Mouse (Mus musculus): Measurements from ENCODE around the gene Lmbr1l. TPM values are rescaled to one million over a fixed set of nuclear protein-coding genes. Genes with fewer than 3 reads are reported as not detected.

The Lmbr1l gene
- polyA plus RNA-seq, 1 experiment: 25.7 TPM

DNA sequence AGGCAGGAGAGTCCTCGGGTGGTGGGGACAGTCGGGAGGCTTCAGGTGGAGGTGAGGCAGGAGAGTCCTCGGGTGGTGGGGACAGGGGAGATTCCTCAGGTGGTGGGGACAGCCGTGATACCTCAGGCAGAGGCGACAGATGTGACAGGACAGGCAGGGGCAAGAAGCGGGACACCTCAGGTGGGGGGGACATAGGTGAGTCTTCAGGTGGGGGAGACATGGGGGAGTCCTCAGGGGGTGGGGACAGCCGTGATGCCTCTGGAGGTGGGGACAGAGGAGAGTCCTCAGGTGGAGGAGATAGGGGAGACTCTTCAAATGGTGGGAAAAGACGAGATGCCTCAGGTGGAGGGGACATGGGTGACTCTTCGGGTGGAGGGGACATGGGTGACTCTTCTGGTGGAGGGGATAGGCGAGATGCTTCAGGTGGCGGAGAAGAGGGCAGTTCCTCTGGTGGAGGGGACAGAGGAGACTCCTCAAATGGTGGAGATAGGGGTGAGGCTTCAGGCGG, 54.5 kb downstream of the Lmbr1l start:
- Histone ChIP-seq H3K4me1 (ENCODE audit: control insufficient read depth, insufficient read depth, low read length) (peaks cover 6% of the 10 kb centered on the region), H3K27ac (ENCODE audit: insufficient read depth, low read depth, low read length) (no peak overlapping the region), H3K4me3 (ENCODE audit: insufficient read depth, low read length) (no peak overlapping the region)
- no peak for TF ChIP-seq CTCF (IDR thresholded peaks at IDR 0.05; ENCODE audit: low read depth, low read length)
- TF ChIP-seq POLR2A (IDR thresholded peaks at IDR 0.05; ENCODE audit: borderline replicate concordance, low read depth, low read length): no peak

- Histone ChIP-seq H3K4me3 (ENCODE audit: insufficient read depth, low read length) (no peak overlapping the region), H3K4me1 (ENCODE audit: control insufficient read depth, insufficient read depth, low read length) (no peaks in the 10 kb centered on the region), H3K27ac (ENCODE audit: insufficient read depth, low read depth, low read length) (no peak overlapping the region)
- TF ChIP-seq CTCF (IDR thresholded peaks at IDR 0.05; ENCODE audit: low read depth, low read length) (no peak), POLR2A (IDR thresholded peaks at IDR 0.05; ENCODE audit: borderline replicate concordance, low read depth, low read length) (no peak)
Measured at GRCm38 (mm10) chr15:98861701-98862410, 56.2 kb downstream of the Lmbr1l start.

- Histone ChIP-seq H3K4me3 (ENCODE audit: insufficient read depth, low read length) (no peak overlapping the region), H3K4me1 (ENCODE audit: control insufficient read depth, insufficient read depth, low read length) (no peaks in the 10 kb centered on the region), H3K27ac (ENCODE audit: insufficient read depth, low read depth, low read length) (no peak overlapping the region)
- TF ChIP-seq POLR2A (IDR thresholded peaks at IDR 0.05; ENCODE audit: borderline replicate concordance, low read depth, low read length) (no peak), CTCF (IDR thresholded peaks at IDR 0.05; ENCODE audit: low read depth, low read length) (no peak)
Measured at GRCm38 (mm10) chr15:98860921-98861320, 57.1 kb downstream of the Lmbr1l start.

DNA sequence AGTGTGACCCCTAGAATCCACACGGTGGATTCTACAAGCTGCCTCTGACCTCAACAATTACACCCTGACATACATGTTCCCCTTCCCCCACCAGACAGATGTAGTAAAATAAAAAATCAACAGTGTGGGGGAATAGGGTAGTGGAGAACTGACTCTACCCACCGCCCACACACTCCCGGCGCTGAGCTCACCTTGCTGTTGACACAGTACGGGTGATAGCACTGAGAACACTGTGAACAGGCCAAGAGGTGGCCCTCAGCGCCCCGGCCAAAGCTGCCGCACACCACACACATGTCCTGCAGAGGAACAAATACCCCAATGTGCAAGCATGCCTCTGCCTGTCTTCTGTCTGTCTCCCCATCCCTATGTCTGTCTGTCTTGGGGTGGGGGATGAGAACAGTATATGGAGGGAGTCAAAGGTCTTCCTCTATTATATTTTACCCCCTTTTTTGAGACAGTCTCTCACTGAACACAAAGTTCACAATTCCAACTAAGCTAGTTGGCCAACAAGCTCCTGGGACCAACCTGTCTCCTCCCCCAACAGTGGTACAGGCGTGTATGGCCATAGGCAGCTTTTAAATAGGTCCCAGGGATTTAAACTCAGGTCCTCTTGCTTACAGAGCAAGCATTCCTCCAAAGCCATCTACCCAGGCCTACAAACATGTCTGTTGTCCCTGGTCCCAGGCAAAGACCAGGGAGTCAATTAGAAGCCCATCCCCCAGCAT, 58.5 kb downstream of the Lmbr1l start:
- Histone ChIP-seq H3K27ac (ENCODE audit: insufficient read depth, low read depth, low read length) (no peak overlapping the region), H3K4me1 (ENCODE audit: control insufficient read depth, insufficient read depth, low read length) (no peaks in the 10 kb centered on the region), H3K4me3 (ENCODE audit: insufficient read depth, low read length) (no peak overlapping the region)
- TF ChIP-seq CTCF (IDR thresholded peaks at IDR 0.05; ENCODE audit: low read depth, low read length): no peak
- TF ChIP-seq POLR2A (IDR thresholded peaks at IDR 0.05; ENCODE audit: borderline replicate concordance, low read depth, low read length): no peak

DNA sequence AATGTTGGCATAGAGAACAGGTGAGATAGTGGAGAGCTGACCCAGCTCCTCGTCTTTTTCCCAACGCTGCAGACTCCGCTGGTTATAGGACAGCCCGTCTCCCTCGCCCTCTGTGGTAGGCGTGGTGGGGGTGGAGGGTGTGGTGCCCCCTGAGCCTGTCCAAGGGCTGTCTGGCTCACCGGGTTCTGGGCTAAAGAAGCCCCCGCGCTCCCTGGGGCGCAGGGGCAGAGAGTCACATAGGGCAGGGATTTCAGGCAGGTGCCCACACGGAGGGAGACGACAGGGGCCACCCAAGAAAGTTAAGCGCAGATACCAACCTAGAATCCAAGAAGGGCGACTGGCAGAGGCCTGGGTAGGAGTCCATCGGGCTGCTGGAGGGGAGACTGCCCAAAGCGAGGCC, 63.8 kb downstream of the Lmbr1l start:
- Histone ChIP-seq H3K4me1 (ENCODE audit: control insufficient read depth, insufficient read depth, low read length) (no peaks in the 10 kb centered on the region), H3K27ac (ENCODE audit: insufficient read depth, low read depth, low read length) (no peak overlapping the region), H3K4me3 (ENCODE audit: insufficient read depth, low read length) (no peak overlapping the region)
- TF ChIP-seq POLR2A (IDR thresholded peaks at IDR 0.05; ENCODE audit: borderline replicate concordance, low read depth, low read length) (no peak), CTCF (IDR thresholded peaks at IDR 0.05; ENCODE audit: low read depth, low read length) (no peak)

Other genes starting within 250 kb of the Lmbr1l start
- 1.1 TPM in 2 replicates for gene Rnd1, start 240.8 kb downstream of the Lmbr1l start, polyA plus RNA-seq (2012; ENCODE audit: insufficient read depth, insufficient read length, missing spikeins)
- gene Ccdc65, start 210.0 kb downstream of the Lmbr1l start, polyA plus RNA-seq (2012; ENCODE audit: insufficient read depth, insufficient read length, missing spikeins): not detected in 2 replicates
- gene Fkbp11, start 190.0 kb downstream of the Lmbr1l start, polyA plus RNA-seq (2012; ENCODE audit: insufficient read depth, insufficient read length, missing spikeins): 0.93 TPM in 1 of 2 replicates, not detected in the other
- gene Arf3, start 155.0 kb downstream of the Lmbr1l start, polyA plus RNA-seq (2012; ENCODE audit: insufficient read depth, insufficient read length, missing spikeins): 93.8 and 103 TPM in 2 replicates
- not detected in 2 replicates for gene Wnt10b, start 140.1 kb downstream of the Lmbr1l start, polyA plus RNA-seq (2012; ENCODE audit: insufficient read depth, insufficient read length, missing spikeins)
- gene Wnt1, start 128.4 kb downstream of the Lmbr1l start, polyA plus RNA-seq (2012; ENCODE audit: insufficient read depth, insufficient read length, missing spikeins): not detected in 2 replicates
- not detected in 2 replicates for gene Ddn, start 108.7 kb downstream of the Lmbr1l start, polyA plus RNA-seq (2012; ENCODE audit: insufficient read depth, insufficient read length, missing spikeins)
- gene Prkag1, start 86.7 kb downstream of the Lmbr1l start, polyA plus RNA-seq (2012; ENCODE audit: insufficient read depth, insufficient read length, missing spikeins): 82.3 and 86.6 TPM in 2 replicates
- 69.1 and 75.3 TPM in 2 replicates for gene Kmt2d, start 47.0 kb downstream of the Lmbr1l start, polyA plus RNA-seq (2012; ENCODE audit: insufficient read depth, insufficient read length, missing spikeins)
- gene Rhebl1, start 23.7 kb downstream of the Lmbr1l start, polyA plus RNA-seq (2012; ENCODE audit: insufficient read depth, insufficient read length, missing spikeins): 9.8 and 11.8 TPM in 2 replicates
- not detected in 2 replicates for gene Dhh, start 19.7 kb downstream of the Lmbr1l start, polyA plus RNA-seq (2012; ENCODE audit: insufficient read depth, insufficient read length, missing spikeins)
- 872 and 1,013 TPM in 2 replicates for gene Tuba1b, start 16.3 kb upstream of the Lmbr1l start, polyA plus RNA-seq (2012; ENCODE audit: insufficient read depth, insufficient read length, missing spikeins)
- gene Gm49450, start 35.3 kb upstream of the Lmbr1l start, polyA plus RNA-seq (2012; ENCODE audit: insufficient read depth, insufficient read length, missing spikeins): not detected in 2 replicates
- 36.4 and 43.3 TPM in 2 replicates for gene Tuba1a, start 35.5 kb upstream of the Lmbr1l start, polyA plus RNA-seq (2012; ENCODE audit: insufficient read depth, insufficient read length, missing spikeins)
- gene Tuba1c, start 111.7 kb upstream of the Lmbr1l start, polyA plus RNA-seq (2012; ENCODE audit: insufficient read depth, insufficient read length, missing spikeins): 134 and 173 TPM in 2 replicates
- not detected in 2 replicates for gene Prph, start 136.9 kb upstream of the Lmbr1l start, polyA plus RNA-seq (2012; ENCODE audit: insufficient read depth, insufficient read length, missing spikeins)
- 15.6 and 18.3 TPM in 2 replicates for gene Troap, start 156.3 kb upstream of the Lmbr1l start, polyA plus RNA-seq (2012; ENCODE audit: insufficient read depth, insufficient read length, missing spikeins)
- gene C1ql4, start 169.6 kb upstream of the Lmbr1l start, polyA plus RNA-seq (2012; ENCODE audit: insufficient read depth, insufficient read length, missing spikeins): not detected in 2 replicates
- not detected in 2 replicates for gene Dnajc22, start 174.9 kb upstream of the Lmbr1l start, polyA plus RNA-seq (2012; ENCODE audit: insufficient read depth, insufficient read length, missing spikeins)
- 5.9 and 7.3 TPM in 2 replicates for gene Spats2, start 207.7 kb upstream of the Lmbr1l start, polyA plus RNA-seq (2012; ENCODE audit: insufficient read depth, insufficient read length, missing spikeins)